Mouse (Mus musculus): Measurements from ENCODE around the gene Myrip. TPM values are rescaled to one million over a fixed set of nuclear protein-coding genes. Genes with fewer than 3 reads are reported as not detected.
"Not testable (repeated sequence)": the region's sequence is repeated elsewhere in the genome, so short reads cannot be mapped to it uniquely, and the experiment has no call there.

The Myrip gene
- polyA plus RNA-seq, 1 experiment from 2014 or later, result 0.32 TPM

DNA sequence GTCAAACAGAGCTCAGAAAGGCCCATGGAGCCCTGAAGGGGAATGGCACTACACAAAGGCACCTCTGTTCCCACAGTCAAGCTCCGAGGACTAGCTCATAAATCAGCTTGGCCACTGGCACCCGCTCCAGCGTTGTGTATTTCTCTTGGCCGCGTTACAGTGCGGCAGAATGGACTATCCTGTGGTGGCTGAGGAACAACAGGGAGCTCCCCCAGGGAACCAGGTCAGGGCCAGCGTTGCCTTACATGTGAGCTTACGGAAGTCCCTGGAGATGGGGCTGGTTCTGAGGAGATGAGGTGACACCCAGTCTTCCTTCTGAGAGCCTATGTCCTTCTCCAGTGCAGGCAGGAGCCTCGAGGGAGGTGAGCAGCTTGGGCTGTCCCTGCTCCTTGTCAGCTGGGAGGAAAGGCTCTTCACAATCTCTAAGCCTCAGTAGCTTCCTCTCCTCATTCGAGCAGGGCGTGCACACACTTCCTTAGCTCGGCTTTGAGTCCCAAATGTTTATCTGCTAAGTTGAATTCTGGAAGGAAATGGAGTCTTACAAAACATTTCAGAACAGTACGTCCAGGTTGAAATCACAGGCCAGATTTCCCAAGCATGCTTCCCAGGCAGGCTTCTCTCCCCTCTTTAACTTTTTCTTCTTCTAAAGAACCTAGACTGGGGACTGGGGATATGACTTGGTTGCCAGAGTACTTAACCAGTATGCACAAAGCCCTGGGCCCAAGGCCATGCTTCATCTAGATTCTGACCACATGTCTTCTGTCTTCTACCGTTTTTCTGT lies 59.3 kb downstream of the Myrip start:
- WGBS, result 49% methylated on average over 14 of the region's 14 CpGs
- Histone ChIP-seq H3K27ac (peak overlapping the region; percentile 53; the same call in 1 of the 2 replicates), H3K36me3 (no peaks in the 10 kb centered on the region), H3K9ac (no peak overlapping the region), H3K4me3 (no peak overlapping the region), H3K9me3 (no peaks in the 10 kb centered on the region), H3K27me3 (no peaks in the 10 kb centered on the region), H3K4me1 (peaks cover 6% of the 10 kb centered on the region; the same call in 1 of the 2 replicates), H3K4me2 (replicated peaks) (no peak overlapping the region; the same call in 1 of the 2 replicates)
- ATAC-seq (ENCODE audit: low FRiP score, low read depth), result no peak

DNA sequence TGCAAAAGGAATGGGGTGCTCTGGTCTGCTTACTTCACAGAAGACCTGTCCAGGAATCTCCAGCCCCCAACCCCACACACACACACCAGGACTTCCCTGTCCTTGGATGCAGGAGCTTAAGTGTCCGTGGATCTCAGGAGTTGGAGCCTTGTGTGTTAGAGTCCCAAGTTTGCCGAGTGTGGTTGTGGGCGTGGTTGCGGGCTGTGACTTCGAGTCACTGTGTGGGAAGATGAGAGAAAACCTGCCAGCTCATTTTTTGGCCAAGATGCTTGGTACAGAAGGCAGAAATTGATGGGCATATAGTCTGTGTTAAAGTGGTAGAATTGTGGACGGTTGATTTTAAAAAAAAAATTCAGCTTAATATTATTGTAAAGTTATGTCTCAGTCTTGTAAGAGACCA lies 60.3 kb downstream of the Myrip start:
- no peak overlapping the region for H3K9ac ChIP-seq
- 85% methylated on average over 6 of the region's 6 CpGs for WGBS
- no peak overlapping the region for H3K4me3 ChIP-seq
- no peaks in the 10 kb centered on the region for H3K27me3 ChIP-seq
- no peak for ATAC-seq (ENCODE audit: low FRiP score, low read depth)
- no peak overlapping the region for H3K4me2 ChIP-seq (replicated peaks)
- no peak overlapping the region for H3K27ac ChIP-seq
- H3K4me1 ChIP-seq, result peaks cover 6% of the 10 kb centered on the region; the same call in 1 of the 2 replicates
- no peaks in the 10 kb centered on the region for H3K36me3 ChIP-seq
- H3K9me3 ChIP-seq, result no peaks in the 10 kb centered on the region

DNA sequence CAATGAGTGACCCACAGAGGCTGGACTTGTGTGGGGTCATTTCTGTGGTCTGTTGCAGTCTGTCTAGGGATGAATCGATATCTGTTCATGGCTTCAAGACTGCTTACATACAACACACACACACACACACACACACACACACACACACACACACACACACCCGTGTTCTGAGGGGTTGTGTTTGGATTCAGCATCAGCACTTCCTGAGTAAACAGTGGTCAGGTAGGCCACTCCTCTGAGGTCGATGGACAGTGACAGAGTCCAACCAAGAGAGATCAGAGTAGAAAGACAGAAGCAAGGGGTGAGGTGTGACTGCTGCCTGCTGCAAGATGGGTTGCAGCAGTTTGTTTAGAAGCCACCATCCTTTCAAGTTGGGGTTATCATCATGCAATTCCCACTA lies 61.4 kb downstream of the Myrip start:
- Histone ChIP-seq H3K9ac (no peak overlapping the region), H3K4me2 (replicated peaks) (no peak overlapping the region), H3K9me3 (no peaks in the 10 kb centered on the region), H3K36me3 (no peaks in the 10 kb centered on the region), H3K4me1 (peaks cover 6% of the 10 kb centered on the region; the same call in 1 of the 2 replicates), H3K4me3 (no peak overlapping the region), H3K27me3 (no peaks in the 10 kb centered on the region), H3K27ac (no peak overlapping the region)
- no peak for ATAC-seq (ENCODE audit: low FRiP score, low read depth)
- WGBS, result 84% methylated on average over 3 of the region's 3 CpGs

DNA sequence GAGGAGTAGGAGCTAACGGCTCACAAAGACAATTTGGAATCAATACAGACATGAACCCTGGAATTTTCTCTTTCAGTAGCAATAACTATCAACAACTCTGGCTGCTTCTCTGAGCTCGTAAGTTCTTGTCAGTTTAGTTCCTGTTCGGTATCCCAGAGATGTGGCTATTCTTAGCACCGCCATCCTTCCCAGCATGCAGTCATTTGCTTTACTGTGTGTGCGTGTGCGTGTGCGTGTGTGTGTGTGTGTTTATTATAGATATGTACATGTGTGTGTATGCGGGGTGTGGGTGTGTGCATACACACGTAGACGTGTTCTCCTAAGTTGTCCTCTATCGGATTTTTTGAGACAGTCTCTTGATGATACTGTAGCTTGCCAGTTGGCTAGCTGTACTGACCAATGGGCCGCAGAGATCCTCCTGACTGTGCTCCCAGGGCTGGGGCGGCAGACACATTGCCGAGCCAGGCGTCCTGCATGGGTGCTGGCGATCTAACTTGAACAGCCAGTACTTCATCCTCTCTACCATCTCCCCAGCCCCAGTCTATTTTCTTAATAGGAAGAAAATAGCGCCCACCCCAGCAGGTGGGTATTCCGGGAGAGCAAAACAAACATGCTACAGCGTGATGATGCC lies 63.5 kb downstream of the Myrip start:
- H3K27ac ChIP-seq, result no peak overlapping the region
- no peak overlapping the region for H3K4me3 ChIP-seq
- H3K4me1 ChIP-seq, result peaks cover 6% of the 10 kb centered on the region; the same call in 1 of the 2 replicates
- no peak overlapping the region for H3K4me2 ChIP-seq (replicated peaks)
- no peaks in the 10 kb centered on the region for H3K36me3 ChIP-seq
- no peaks in the 10 kb centered on the region for H3K9me3 ChIP-seq
- no peak overlapping the region for H3K9ac ChIP-seq
- WGBS, result 86% methylated on average over 19 of the region's 19 CpGs
- no peak for ATAC-seq (ENCODE audit: low FRiP score, low read depth)
- H3K27me3 ChIP-seq, result no peaks in the 10 kb centered on the region

GRCm38 (mm10) chr9:120367526-120367925 lies 66.2 kb downstream of the Myrip start:
- no peak overlapping the region for H3K9ac ChIP-seq
- H3K4me3 ChIP-seq, result no peak overlapping the region
- H3K36me3 ChIP-seq, result no peaks in the 10 kb centered on the region
- H3K9me3 ChIP-seq, result no peaks in the 10 kb centered on the region
- H3K27me3 ChIP-seq, result no peaks in the 10 kb centered on the region
- H3K27ac ChIP-seq, result no peak overlapping the region
- H3K4me2 ChIP-seq (replicated peaks), result no peak overlapping the region
- no peak for ATAC-seq (ENCODE audit: low FRiP score, low read depth)
- no peaks in the 10 kb centered on the region for H3K4me1 ChIP-seq
- 60% methylated on average over 1 of the region's 1 CpGs for WGBS

- 75% methylated on average over 5 of the region's 5 CpGs for WGBS
These were observed 70.3 kb downstream of the Myrip start for GRCm38 (mm10) chr9:120371633-120372032.

DNA sequence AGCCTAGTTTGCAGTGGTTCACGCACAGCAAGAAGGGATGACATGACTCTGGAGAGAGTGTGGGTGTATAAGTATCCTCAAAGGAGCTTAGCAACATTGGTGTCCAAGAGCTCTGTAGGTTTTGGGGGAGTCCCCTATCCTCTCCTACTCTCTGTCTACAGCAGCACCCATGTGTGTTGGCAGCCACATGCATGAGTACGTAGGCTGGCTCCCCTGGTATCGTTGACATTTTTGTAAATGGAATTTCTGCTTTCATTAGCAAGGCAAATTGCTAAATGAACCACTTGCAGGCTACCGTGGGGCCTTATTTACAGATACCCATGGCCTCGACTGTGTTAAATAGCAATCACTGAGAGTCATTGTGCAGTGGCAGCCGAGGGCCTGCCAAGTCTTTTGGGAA lies 71.0 kb downstream of the Myrip start:
- Histone ChIP-seq H3K9me3 (peaks cover 4% of the 10 kb centered on the region; the same call in 1 of the 2 replicates), H3K4me2 (replicated peaks) (no peak overlapping the region), H3K36me3 (no peaks in the 10 kb centered on the region), H3K27ac (no peak overlapping the region), H3K4me1 (no peaks in the 10 kb centered on the region), H3K4me3 (no peak overlapping the region), H3K9ac (no peak overlapping the region), H3K27me3 (no peaks in the 10 kb centered on the region)
- WGBS, result 82% methylated on average over 6 of the region's 6 CpGs
- ATAC-seq (ENCODE audit: low FRiP score, low read depth), result no peak

More at GRCm38 (mm10) chr9:120371633-120372032, 70.3 kb downstream of the Myrip start:
- H3K27ac ChIP-seq, result no peak overlapping the region
- no peaks in the 10 kb centered on the region for H3K4me1 ChIP-seq
- H3K4me3 ChIP-seq, result no peak overlapping the region
- no peaks in the 10 kb centered on the region for H3K27me3 ChIP-seq
- peaks cover 4% of the 10 kb centered on the region; the same call in 1 of the 2 replicates for H3K9me3 ChIP-seq
- no peak overlapping the region for H3K4me2 ChIP-seq (replicated peaks)
- no peaks in the 10 kb centered on the region for H3K36me3 ChIP-seq
- no peak for ATAC-seq (ENCODE audit: low FRiP score, low read depth)
- H3K9ac ChIP-seq, result no peak overlapping the region

GRCm38 (mm10) chr9:120377726-120378125 lies 76.4 kb downstream of the Myrip start:
- Histone ChIP-seq H3K9me3 (peaks cover 4% of the 10 kb centered on the region; the same call in 1 of the 2 replicates), H3K4me1 (no peaks in the 10 kb centered on the region), H3K36me3 (no peaks in the 10 kb centered on the region), H3K4me3 (no peak overlapping the region), H3K27me3 (no peaks in the 10 kb centered on the region), H3K27ac (no peak overlapping the region), H3K4me2 (replicated peaks) (no peak overlapping the region), H3K9ac (no peak overlapping the region)
- 28% methylated on average over 11 of the region's 11 CpGs for WGBS
- ATAC-seq (ENCODE audit: low FRiP score, low read depth), result no peak

- Histone ChIP-seq H3K4me1 (no peaks in the 10 kb centered on the region), H3K27ac (no peak overlapping the region), H3K9ac (no peak overlapping the region), H3K36me3 (no peaks in the 10 kb centered on the region), H3K27me3 (peaks cover 11% of the 10 kb centered on the region), H3K9me3 (0 out of 2 replicates have a peak, but pooled peaks cover 2% of the 10 kb centered on the region), H3K4me3 (no peak overlapping the region), H3K4me2 (replicated peaks) (no peak overlapping the region)
- WGBS, result 39% methylated on average over 9 of the region's 9 CpGs
- ATAC-seq (ENCODE audit: low FRiP score, low read depth), result no peak
These were observed 93.9 kb downstream of the Myrip start for GRCm38 (mm10) chr9:120395188-120395587.

GRCm38 (mm10) chr9:120396579-120397185 lies 95.4 kb downstream of the Myrip start:
- Histone ChIP-seq H3K4me2 (replicated peaks) (no peak overlapping the region), H3K27me3 (peaks cover 11% of the 10 kb centered on the region), H3K27ac (no peak overlapping the region), H3K9me3 (0 out of 2 replicates have a peak, but pooled peaks cover 2% of the 10 kb centered on the region), H3K4me1 (no peaks in the 10 kb centered on the region), H3K9ac (no peak overlapping the region), H3K36me3 (no peaks in the 10 kb centered on the region), H3K4me3 (no peak overlapping the region)
- WGBS, result 87% methylated on average over 7 of the region's 7 CpGs
- no peak for ATAC-seq (ENCODE audit: low FRiP score, low read depth)

GRCm38 (mm10) chr9:120398289-120398688 lies 97.0 kb downstream of the Myrip start:
- Histone ChIP-seq H3K36me3 (no peaks in the 10 kb centered on the region), H3K4me3 (no peak overlapping the region), H3K9me3 (0 out of 2 replicates have a peak, but pooled peaks cover 2% of the 10 kb centered on the region), H3K27me3 (peaks cover 11% of the 10 kb centered on the region), H3K9ac (no peak overlapping the region), H3K4me2 (replicated peaks) (no peak overlapping the region), H3K4me1 (no peaks in the 10 kb centered on the region), H3K27ac (no peak overlapping the region)
- no peak for ATAC-seq (ENCODE audit: low FRiP score, low read depth)
- WGBS, result 83% methylated on average over 8 of the region's 8 CpGs

GRCm38 (mm10) chr9:120399537-120399936 lies 98.2 kb downstream of the Myrip start:
- H3K4me3 ChIP-seq; H3K27ac ChIP-seq; H3K4me1 ChIP-seq; H3K9me3 ChIP-seq; ATAC-seq (ENCODE audit: low FRiP score, low read depth); H3K4me2 ChIP-seq (replicated peaks); H3K27me3 ChIP-seq; H3K36me3 ChIP-seq; H3K9ac ChIP-seq: not testable (repeated sequence)
- 87% methylated on average over 2 of the region's 2 CpGs for WGBS

Data from limb, embryonic 13.5 days (tissue).